Comparison of ENCODE assay signal across 28 mouse cellular contexts in the genomic region with DNA sequence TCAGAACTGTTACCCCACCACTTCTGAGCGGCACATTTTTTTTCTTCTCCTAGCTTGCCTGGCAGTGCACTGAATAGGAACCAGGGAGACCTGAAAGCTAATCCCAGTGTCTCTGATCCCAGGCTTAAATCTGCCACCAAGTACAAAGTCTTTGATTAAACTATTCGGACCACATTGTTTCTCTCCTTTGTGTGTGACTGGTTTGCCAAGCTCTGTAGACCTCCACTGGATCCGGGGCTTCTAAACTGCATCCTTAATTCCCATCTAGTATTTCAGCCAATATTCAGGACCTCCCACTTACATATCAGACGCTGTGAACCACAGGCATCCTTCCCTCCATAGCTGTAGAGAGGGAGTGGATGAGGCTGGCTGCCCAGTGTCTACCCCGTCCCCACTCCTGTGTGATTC. TPM values are rescaled to one million over a fixed set of nuclear protein-coding genes. Genes with fewer than 3 reads are reported as not detected.
A peak's percentile ranks its signal among the peaks of the same experiment; 100 is the strongest.
DNase-seq lines count a peak whose midpoint lies in the region; ATAC-seq and TF ChIP-seq lines count a peak whose summit lies in the region.
"Had no signal": no experiment of that assay in that cellular context is flagged by ENCODE, and none has a peak within 500 bp of the region (broad histone marks: within the 10 kb centered on the region; RNA-seq: fewer than 3 reads in every experiment).

No protein-coding gene starts in this region.

- H3K9me3 ChIP-seq in forebrain, embryonic 13.5 days (replicated peaks), result no peaks in the 10 kb centered on the region
- no peaks in the 10 kb centered on the region; the same call in 1 of the 2 replicates for H3K9me3 ChIP-seq in forebrain, embryonic 12.5 days
- peaks cover 4% of the 10 kb centered on the region; the same call in 1 of the 2 replicates for H3K9me3 ChIP-seq in midbrain, embryonic 12.5 days
- H3K9me3 ChIP-seq: G1E; heart, embryonic 15.5 days; hindbrain, embryonic 10.5 days; limb, embryonic 15.5 days; neural tube, embryonic 12.5 days had no signal

- no peak overlapping the region for H3K4me3 ChIP-seq in forebrain, embryonic 13.5 days
- no peak overlapping the region for H3K4me3 ChIP-seq in forebrain, embryonic 12.5 days (replicated peaks)
- H3K4me3 ChIP-seq in layer of hippocampus, adult 2 months, result no peak overlapping the region
- no peak overlapping the region for H3K4me3 ChIP-seq in midbrain, embryonic 12.5 days
- H3K4me3 ChIP-seq: erythroblast, embryonic 14.5 days; heart, adult 2 months; heart, embryonic 15.5 days; hindbrain, embryonic 10.5 days; limb, embryonic 15.5 days; neural tube, embryonic 12.5 days had no signal

- peak; percentile 30; the same call in 1 of the 2 replicates for ATAC-seq in forebrain, embryonic 13.5 days
- ATAC-seq in forebrain, embryonic 12.5 days (ENCODE audit: low FRiP score), result no peak
- ATAC-seq in midbrain, embryonic 12.5 days (ENCODE audit: low FRiP score, low read depth), result peak; percentile 83
- ATAC-seq: lung, postnatal 0 days had no signal

- peaks cover 15% of the 10 kb centered on the region for H3K36me3 ChIP-seq in forebrain, embryonic 13.5 days (ENCODE audit: poor library complexity, severe bottlenecking)
- peaks cover 13% of the 10 kb centered on the region for H3K36me3 ChIP-seq in forebrain, embryonic 12.5 days (replicated peaks)
- peaks cover 32% of the 10 kb centered on the region for H3K36me3 ChIP-seq in midbrain, embryonic 12.5 days
- H3K36me3 ChIP-seq: heart, embryonic 15.5 days had no signal

- H3K4me1 ChIP-seq in forebrain, embryonic 13.5 days, result peaks cover 17% of the 10 kb centered on the region
- peaks cover 18% of the 10 kb centered on the region for H3K4me1 ChIP-seq in forebrain, embryonic 12.5 days
- H3K4me1 ChIP-seq in midbrain, embryonic 12.5 days, result peaks cover 13% of the 10 kb centered on the region
- H3K4me1 ChIP-seq: heart, embryonic 15.5 days; hindbrain, embryonic 10.5 days; limb, embryonic 15.5 days; neural tube, embryonic 12.5 days had no signal

- no peaks in the 10 kb centered on the region for H3K27me3 ChIP-seq in forebrain, embryonic 13.5 days
- no peaks in the 10 kb centered on the region for H3K27me3 ChIP-seq in forebrain, embryonic 12.5 days
- H3K27me3 ChIP-seq in midbrain, embryonic 12.5 days, result no peaks in the 10 kb centered on the region
- H3K27me3 ChIP-seq: heart, embryonic 15.5 days; limb, embryonic 15.5 days; neural tube, embryonic 12.5 days had no signal

- DNase-seq in layer of hippocampus, adult 2 months (ENCODE audit: low spot score in 2 of 2), result no peak
- DNase-seq in layer of hippocampus, postnatal 25 days (ENCODE audit: extremely low spot score in 1 of 2, low spot score in 1 of 2), result no peak
- no peak for DNase-seq in adrenal gland, adult 18-20 months (ENCODE audit: low spot score in 2 of 2)
- DNase-seq in frontal cortex, postnatal 25 days (ENCODE audit: low spot score in 2 of 2), result no peak
- DNase-seq: adrenal gland, postnatal 36 days; cerebellum, adult 18-20 months; cerebellum, postnatal 25 days; gastrocnemius, postnatal 14 days; heart, adult 2 months; kidney, adult 2 months; thymus, postnatal 14 days had no signal

- no peak overlapping the region for H3K9ac ChIP-seq in forebrain, embryonic 13.5 days
- no peak overlapping the region for H3K9ac ChIP-seq in forebrain, embryonic 12.5 days
- no peak overlapping the region for H3K9ac ChIP-seq in midbrain, embryonic 12.5 days (replicated peaks)
- H3K9ac ChIP-seq: heart, embryonic 15.5 days; limb, embryonic 15.5 days; neural tube, embryonic 12.5 days had no signal

- H3K27ac ChIP-seq in forebrain, embryonic 13.5 days, result peak overlapping the region; percentile 44; the same call in 1 of the 2 replicates
- H3K27ac ChIP-seq in forebrain, embryonic 12.5 days, result no peak overlapping the region
- H3K27ac ChIP-seq in layer of hippocampus, adult 2 months, result peak overlapping the region; percentile 32; the same call in 1 of the 2 replicates
- H3K27ac ChIP-seq in midbrain, embryonic 12.5 days (replicated peaks), result peak overlapping the region; percentile 47
- H3K27ac ChIP-seq: heart, adult 2 months; heart, embryonic 15.5 days; hindbrain, embryonic 10.5 days; limb, embryonic 15.5 days; neural tube, embryonic 12.5 days had no signal

- H3K4me2 ChIP-seq in forebrain, embryonic 13.5 days, result no peak overlapping the region
- H3K4me2 ChIP-seq in forebrain, embryonic 12.5 days, result no peak overlapping the region
- H3K4me2 ChIP-seq in midbrain, embryonic 12.5 days (replicated peaks), result no peak overlapping the region
- H3K4me2 ChIP-seq: heart, embryonic 15.5 days; limb, embryonic 15.5 days; neural tube, embryonic 12.5 days had no signal

- 14% methylated on average over 5 of the region's 5 CpGs for WGBS in forebrain, embryonic 13.5 days
- 26% methylated on average over 5 of the region's 5 CpGs for WGBS in forebrain, embryonic 12.5 days
- WGBS in midbrain, embryonic 12.5 days, result 16% methylated on average over 5 of the region's 5 CpGs

- no peak for TF ChIP-seq CTCF in layer of hippocampus, adult 2 months (conservative IDR thresholded peaks at IDR 0.05)

RNA-seq across cellular contexts. Expression of gene Gm10577, which starts 12.1 kb away (rescaled TPM):
- not detected in 2 replicates for polyA plus RNA-seq in forebrain, embryonic 13.5 days (2015; fragmentation: Nextera tagmentation; extraction: Ambion mirVana)
- polyA plus RNA-seq in forebrain, embryonic 12.5 days (2016; fragmentation: Nextera tagmentation; extraction: Ambion mirVana), result not detected in 2 replicates
- total RNA-seq in layer of hippocampus, adult 2 months (2021), result not detected
- not detected for total RNA-seq in layer of hippocampus, postnatal 25 days (2021)
- not detected in 2 replicates for polyA plus RNA-seq in midbrain, embryonic 12.5 days (2016; fragmentation: Nextera tagmentation; extraction: Ambion mirVana)
- total RNA-seq in adrenal gland, adult 18-20 months (2021), result not detected
- total RNA-seq: adrenal gland, postnatal 36 days; G1E; gastrocnemius, postnatal 14 days; heart, adult 2 months; layer of hippocampus, postnatal 14 days; left cerebral cortex, postnatal 25 days; monocyte, adult 5-6 weeks had no signal
- polyA plus RNA-seq: erythroblast, embryonic 14.5 days; G1E; heart, adult 2 months; heart, embryonic 15.5 days; hindbrain, embryonic 10.5 days; kidney, adult 2 months; large intestine, adult 2 months; limb, embryonic 15.5 days; liver, embryonic 16.5 days; lung, postnatal 0 days; neural tube, embryonic 12.5 days; small intestine, adult 2 months; testis, adult 2 months had no signal
